Mouse (Mus musculus): Measurements from ENCODE around the gene Nub1.

- no peak for TF ChIP-seq CTCF (IDR thresholded peaks at IDR 0.05; ENCODE audit: low read depth, low read length)
- no peak for TF ChIP-seq POLR2A (IDR thresholded peaks at IDR 0.05; ENCODE audit: borderline replicate concordance, low read depth, low read length)
These were observed 32.6 kb upstream of the Nub1 start for GRCm38 (mm10) chr5:24652780-24653179.
